Mouse (Mus musculus): ENCODE data around the gene Vmn1r236. TPM values are rescaled to one million over a fixed set of nuclear protein-coding genes. Genes with fewer than 3 reads are reported as not detected.

Vmn1r236 gene
- not detected in 2 replicates for polyA plus RNA-seq (2014; fragmentation: Nextera tagmentation; extraction: Ambion mirVana)

GRCm38 (mm10) chr17:21282642-21283041, at the start of gene Vmn1r236:
Vmn1r236 (plus strand) TSS chr17:21282942.
- no peak within 1 kb of the TSS for H3K27ac ChIP-seq (replicated peaks; ENCODE audit: low read depth, low read length)
- no peak within 1 kb of the TSS for H3K4me3 ChIP-seq (ENCODE audit: low read depth, low read length)
- no peak within 1 kb of the TSS for H3K9ac ChIP-seq (ENCODE audit: low read length)
- DNase-seq (ENCODE audit: low spot score) (no peak), ATAC-seq (ENCODE audit: insufficient number of reproducible peaks, low FRiP score, low TSS enrichment, low read depth) (no peak)
- H3K9me3 ChIP-seq (ENCODE audit: control insufficient read depth, low read length), result no peaks in the 10 kb centered on the region
- no peaks in the 10 kb centered on the region for H3K4me1 ChIP-seq (ENCODE audit: control insufficient read depth, insufficient read depth, low read length)
- H3K27me3 ChIP-seq (ENCODE audit: control insufficient read depth, insufficient read depth, low read length), result no peaks in the 10 kb centered on the region
- H3K36me3 ChIP-seq (ENCODE audit: control insufficient read depth, insufficient read depth, low read length), result no peaks in the 10 kb centered on the region
- 76% methylated on average over 3 of the region's 3 CpGs for WGBS
- no peak within 1 kb of the TSS for H3K4me2 ChIP-seq (ENCODE audit: low read depth, severe bottlenecking)

- Histone ChIP-seq H3K27me3 (ENCODE audit: control insufficient read depth, insufficient read depth, low read length) (no peaks in the 10 kb centered on the region), H3K9ac (ENCODE audit: low read length) (no peak within 1 kb of the TSS), H3K4me2 (ENCODE audit: low read depth, severe bottlenecking) (no peak within 1 kb of the TSS), H3K4me3 (ENCODE audit: low read depth, low read length) (no peak within 1 kb of the TSS), H3K27ac (replicated peaks; ENCODE audit: low read depth, low read length) (no peak within 1 kb of the TSS), H3K36me3 (ENCODE audit: control insufficient read depth, insufficient read depth, low read length) (no peaks in the 10 kb centered on the region), H3K9me3 (ENCODE audit: control insufficient read depth, low read length) (no peaks in the 10 kb centered on the region), H3K4me1 (ENCODE audit: control insufficient read depth, insufficient read depth, low read length) (no peaks in the 10 kb centered on the region)
- ATAC-seq (ENCODE audit: insufficient number of reproducible peaks, low FRiP score, low TSS enrichment, low read depth) (no peak), DNase-seq (ENCODE audit: low spot score) (no peak)
Observed at GRCm38 (mm10) chr17:21256111-21256510, 26.6 kb upstream of the Vmn1r236 start, which contains the start of gene Vmn1r235. Vmn1r235 (plus strand) TSS chr17:21256411.

- ATAC-seq (ENCODE audit: insufficient number of reproducible peaks, low FRiP score, low TSS enrichment, low read depth) (no peak; the same call in 1 of the 2 replicates), DNase-seq (ENCODE audit: low spot score) (peak; percentile 26)
- Histone ChIP-seq H3K4me1 (ENCODE audit: control insufficient read depth, insufficient read depth, low read length) (no peaks in the 10 kb centered on the region), H3K9me3 (ENCODE audit: control insufficient read depth, low read length) (no peaks in the 10 kb centered on the region), H3K36me3 (ENCODE audit: control insufficient read depth, insufficient read depth, low read length) (no peaks in the 10 kb centered on the region), H3K9ac (ENCODE audit: low read length) (no peak overlapping the region), H3K4me2 (ENCODE audit: low read depth, severe bottlenecking) (no peak overlapping the region), H3K27me3 (ENCODE audit: control insufficient read depth, insufficient read depth, low read length) (no peaks in the 10 kb centered on the region), H3K27ac (replicated peaks; ENCODE audit: low read depth, low read length) (no peak overlapping the region), H3K4me3 (ENCODE audit: low read depth, low read length) (no peak overlapping the region)
- 15% methylated on average over 4 of the region's 4 CpGs for WGBS
Observed at GRCm38 (mm10) chr17:21272103-21272502, 10.6 kb upstream of the Vmn1r236 start.

- Histone ChIP-seq H3K9ac (ENCODE audit: low read length) (no peak overlapping the region), H3K4me3 (ENCODE audit: low read depth, low read length) (no peak overlapping the region), H3K27me3 (ENCODE audit: control insufficient read depth, insufficient read depth, low read length) (no peaks in the 10 kb centered on the region), H3K36me3 (ENCODE audit: control insufficient read depth, insufficient read depth, low read length) (no peaks in the 10 kb centered on the region), H3K9me3 (ENCODE audit: control insufficient read depth, low read length) (no peaks in the 10 kb centered on the region), H3K4me2 (ENCODE audit: low read depth, severe bottlenecking) (no peak overlapping the region), H3K4me1 (ENCODE audit: control insufficient read depth, insufficient read depth, low read length) (no peaks in the 10 kb centered on the region), H3K27ac (replicated peaks; ENCODE audit: low read depth, low read length) (no peak overlapping the region)
- DNase-seq (ENCODE audit: low spot score) (no peak), ATAC-seq (ENCODE audit: insufficient number of reproducible peaks, low FRiP score, low TSS enrichment, low read depth) (no peak)
Observed at GRCm38 (mm10) chr17:21284395-21284794, 1.7 kb downstream of the Vmn1r236 start.

- no peak overlapping the region for H3K4me2 ChIP-seq (ENCODE audit: low read depth, severe bottlenecking)
- H3K9ac ChIP-seq (ENCODE audit: low read length), result no peak overlapping the region
Observed at GRCm38 (mm10) chr17:21289695-21290094, 7.0 kb downstream of the Vmn1r236 start.

GRCm38 (mm10) chr17:21311565-21311964, 28.8 kb downstream of the Vmn1r236 start, which contains the start of gene Vmn1r237:
Vmn1r237 (plus strand) TSS chr17:21311865.
- Histone ChIP-seq H3K9me3 (ENCODE audit: control insufficient read depth, low read length) (no peaks in the 10 kb centered on the region), H3K4me1 (ENCODE audit: control insufficient read depth, insufficient read depth, low read length) (no peaks in the 10 kb centered on the region), H3K4me2 (ENCODE audit: low read depth, severe bottlenecking) (no peak within 1 kb of the TSS), H3K9ac (ENCODE audit: low read length) (no peak within 1 kb of the TSS), H3K36me3 (ENCODE audit: control insufficient read depth, insufficient read depth, low read length) (no peaks in the 10 kb centered on the region), H3K27me3 (ENCODE audit: control insufficient read depth, insufficient read depth, low read length) (no peaks in the 10 kb centered on the region), H3K27ac (replicated peaks; ENCODE audit: low read depth, low read length) (no peak within 1 kb of the TSS), H3K4me3 (ENCODE audit: low read depth, low read length) (no peak within 1 kb of the TSS)
- DNase-seq (ENCODE audit: low spot score), result no peak
- ATAC-seq (ENCODE audit: insufficient number of reproducible peaks, low FRiP score, low TSS enrichment, low read depth), result no peak

More at GRCm38 (mm10) chr17:21289695-21290094, 7.0 kb downstream of the Vmn1r236 start:
- Histone ChIP-seq H3K27ac (replicated peaks; ENCODE audit: low read depth, low read length) (no peak overlapping the region), H3K36me3 (ENCODE audit: control insufficient read depth, insufficient read depth, low read length) (no peaks in the 10 kb centered on the region), H3K4me3 (ENCODE audit: low read depth, low read length) (no peak overlapping the region), H3K9me3 (ENCODE audit: control insufficient read depth, low read length) (no peaks in the 10 kb centered on the region), H3K4me1 (ENCODE audit: control insufficient read depth, insufficient read depth, low read length) (no peaks in the 10 kb centered on the region), H3K27me3 (ENCODE audit: control insufficient read depth, insufficient read depth, low read length) (no peaks in the 10 kb centered on the region)
- no peak for DNase-seq (ENCODE audit: low spot score)
- ATAC-seq (ENCODE audit: insufficient number of reproducible peaks, low FRiP score, low TSS enrichment, low read depth), result no peak

Small RNA genes within 50 kb of the gene (microRNA-seq; reads per million reads assigned to microRNA genes)
- not detected for gene Gm26384

Other genes with a start within 250 kb of the Vmn1r236 start
- not detected in 2 replicates for gene Vmn1r234, start 56.9 kb upstream of the Vmn1r236 start, polyA plus RNA-seq (2014; fragmentation: Nextera tagmentation; extraction: Ambion mirVana)
- gene Vmn1r235, start 26.5 kb upstream of the Vmn1r236 start, polyA plus RNA-seq (2014; fragmentation: Nextera tagmentation; extraction: Ambion mirVana), result not detected in 2 replicates
- gene Vmn1r237, start 28.9 kb downstream of the Vmn1r236 start, polyA plus RNA-seq (2014; fragmentation: Nextera tagmentation; extraction: Ambion mirVana), result not detected in 2 replicates
- 1.9 and 2.7 TPM in 2 replicates for gene Zfp677, start 100.8 kb downstream of the Vmn1r236 start, polyA plus RNA-seq (2014; fragmentation: Nextera tagmentation; extraction: Ambion mirVana)
- gene Zfp54, start 140.3 kb downstream of the Vmn1r236 start, polyA plus RNA-seq (2014; fragmentation: Nextera tagmentation; extraction: Ambion mirVana), result 2.7 and 4.5 TPM in 2 replicates
- 16.6 and 17.2 TPM in 2 replicates for gene Zfp51, start 167.4 kb downstream of the Vmn1r236 start, polyA plus RNA-seq (2014; fragmentation: Nextera tagmentation; extraction: Ambion mirVana)
- gene Zfp53, start 206.1 kb downstream of the Vmn1r236 start, polyA plus RNA-seq (2014; fragmentation: Nextera tagmentation; extraction: Ambion mirVana), result 9.9 and 10.7 TPM in 2 replicates